Mouse (Mus musculus) B cell, adult 62 days (primary cell): Measurements from ENCODE around the gene Ythdf1. TPM values are rescaled to one million over a fixed set of nuclear protein-coding genes. Genes with fewer than 3 reads are reported as not detected.

Source experiments
- total RNA-seq: library from RNA; stranded (reverse); gene quantifications from 4 replicates; pipeline ENCODE4 v1.2.4, GENCODE M21; 2023

The Ythdf1 gene
- 79.1 to 96.9 TPM (median 86.7 TPM) in 4 replicates for total RNA-seq

GRCm38 (mm10) chr2:180920810-180921400 lies at the start of gene Ythdf1:
Gene Ythdf1 (minus strand): TSS chr2:180920949.

GRCm38 (mm10) chr2:180967010-180967763 lies 46.4 kb upstream of the Ythdf1 start, which contains the start of gene Arfgap1:
Gene Arfgap1 (plus strand): TSS chr2:180967225.

GRCm38 (mm10) chr2:180954061-180955047 lies 33.6 kb upstream of the Ythdf1 start, which contains the start of gene Nkain4:
Gene Nkain4 (minus strand): TSS chr2:180954699.

DNA sequence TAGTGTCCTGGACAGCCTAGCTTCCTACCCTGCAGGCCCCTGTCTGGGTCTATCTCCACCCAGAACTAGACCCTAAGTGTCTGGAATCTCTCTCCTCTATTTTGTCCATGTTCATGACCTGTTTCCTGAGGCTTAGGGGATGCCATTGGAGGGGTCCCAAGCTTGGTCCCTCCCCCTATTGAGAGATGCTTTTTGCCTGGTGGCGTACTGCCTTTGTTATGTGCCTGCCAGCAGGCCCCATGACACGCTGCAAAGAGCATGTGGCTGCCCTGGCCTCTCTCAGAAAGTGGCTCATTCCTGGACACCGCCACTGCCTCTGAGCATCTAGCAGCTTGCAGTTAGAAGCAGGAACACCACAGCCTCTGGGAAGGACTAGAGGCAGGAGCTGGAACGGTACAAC lies 8.0 kb upstream of the Ythdf1 start, which contains the start of gene Birc7:
TSS of gene Birc7 (plus strand) at position 301 of the 400 bp plus-strand sequence.

Other genes starting within 250 kb of the Ythdf1 start
- gene Dido1, start 210.9 kb downstream of the Ythdf1 start, total RNA-seq = 88.6 to 99.9 TPM (median 94.8 TPM) in 4 replicates
- gene Gid8, start 210.8 kb downstream of the Ythdf1 start, total RNA-seq = 39.4 to 49.6 TPM (median 47.1 TPM) in 4 replicates
- gene Slc17a9, start 195.7 kb downstream of the Ythdf1 start, total RNA-seq = 21.2 to 29.4 TPM (median 25.2 TPM) in 4 replicates
- not detected in 4 replicates for gene Bhlhe23, start 144.0 kb downstream of the Ythdf1 start, total RNA-seq
- not detected in 4 replicates for gene Birc7, start 8.1 kb upstream of the Ythdf1 start, total RNA-seq
- gene Nkain4, start 33.8 kb upstream of the Ythdf1 start, total RNA-seq = not detected in 4 replicates
- 69.0 to 94.6 TPM (median 78.9 TPM) in 4 replicates for gene Arfgap1, start 46.3 kb upstream of the Ythdf1 start, total RNA-seq
- gene Col20a1, start 65.6 kb upstream of the Ythdf1 start, total RNA-seq = 1.8 to 3.8 TPM (median 3.3 TPM) in 4 replicates
- not detected in 4 replicates for gene Chrna4, start 122.6 kb upstream of the Ythdf1 start, total RNA-seq
- not detected in 4 replicates for gene Kcnq2, start 214.4 kb upstream of the Ythdf1 start, total RNA-seq
- gene Eef1a2, start 236.1 kb upstream of the Ythdf1 start, total RNA-seq = not detected in 4 replicates